Mouse (Mus musculus): ENCODE data around the gene Etv4. TPM values are rescaled to one million over a fixed set of nuclear protein-coding genes. Genes with fewer than 3 reads are reported as not detected.

Etv4 gene
- polyA plus RNA-seq, 1 experiment from 2014 or later = 3.3 TPM

DNA sequence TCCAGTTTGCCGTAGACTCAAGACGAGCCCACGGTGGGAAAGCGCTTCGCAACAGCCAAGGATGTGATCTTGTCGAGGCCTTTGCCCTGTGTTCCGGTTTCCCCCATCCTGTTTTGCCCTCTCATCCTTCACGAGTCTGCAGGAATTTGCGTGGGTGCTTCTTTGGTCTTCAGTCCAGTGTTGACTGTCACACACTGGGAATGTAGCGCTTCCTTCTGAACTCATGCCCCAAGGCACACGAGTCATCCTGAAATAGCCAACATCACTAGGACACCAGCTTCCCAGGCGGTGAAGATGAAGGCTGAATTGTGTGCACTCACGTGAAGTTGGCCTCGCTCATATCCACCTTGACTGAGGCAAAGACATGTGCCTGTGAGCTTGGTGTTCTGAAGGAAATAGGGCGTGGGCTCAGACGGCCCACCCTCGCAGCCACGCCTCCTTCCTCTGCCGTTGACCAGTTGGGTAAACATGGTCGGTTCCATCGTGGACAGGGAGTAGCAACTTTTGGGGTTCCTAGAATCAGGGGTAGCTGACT, 65.1 kb downstream of the Etv4 start:
- H3K4me3 ChIP-seq (ENCODE audit: low read length) = no peak overlapping the region
- no peaks in the 10 kb centered on the region for H3K9me3 ChIP-seq (replicated peaks; ENCODE audit: control insufficient read depth, low read length)
- H3K27ac ChIP-seq (ENCODE audit: low read length) = no peak overlapping the region
- H3K36me3 ChIP-seq (ENCODE audit: control insufficient read depth, insufficient read depth) = no peaks in the 10 kb centered on the region
- no peaks in the 10 kb centered on the region for H3K27me3 ChIP-seq (ENCODE audit: control insufficient read depth, insufficient read depth, low read length)
- H3K4me2 ChIP-seq (ENCODE audit: low read depth, low read length) = no peak overlapping the region
- WGBS = 74% methylated on average over 21 of the region's 21 CpGs
- 0 out of 2 replicates have a peak, but pooled peaks cover 2% of the 10 kb centered on the region for H3K4me1 ChIP-seq (ENCODE audit: control insufficient read depth, insufficient read depth, low read length)
- H3K9ac ChIP-seq (ENCODE audit: low read length) = no peak overlapping the region
- ATAC-seq (replicated peaks; ENCODE audit: extremely low read depth, insufficient read depth, low FRiP score) = no peak

Other genes starting within 250 kb of the Etv4 start
- gene Brca1, start 233.4 kb downstream of the Etv4 start, polyA plus RNA-seq (2015; fragmentation: Nextera tagmentation; extraction: Ambion mirVana) = 5.8 and 7.1 TPM in 2 replicates
- gene Nbr1, start 233.2 kb downstream of the Etv4 start, polyA plus RNA-seq (2015; fragmentation: Nextera tagmentation; extraction: Ambion mirVana) = 65.4 and 65.5 TPM in 2 replicates
- gene Tmem106a, start 203.1 kb downstream of the Etv4 start, polyA plus RNA-seq (2015; fragmentation: Nextera tagmentation; extraction: Ambion mirVana) = 3.5 and 4.3 TPM in 2 replicates
- not detected in 2 replicates for gene Gm11634, start 186.1 kb downstream of the Etv4 start, polyA plus RNA-seq (2015; fragmentation: Nextera tagmentation; extraction: Ambion mirVana)
- gene Rdm1, start 158.2 kb downstream of the Etv4 start, polyA plus RNA-seq (2015; fragmentation: Nextera tagmentation; extraction: Ambion mirVana) = 48.5 and 53.1 TPM in 2 replicates
- 6.4 and 7.8 TPM in 2 replicates for gene Arl4d, start 119.8 kb downstream of the Etv4 start, polyA plus RNA-seq (2015; fragmentation: Nextera tagmentation; extraction: Ambion mirVana)
- gene Dhx8, start 52.5 kb downstream of the Etv4 start, polyA plus RNA-seq (2015; fragmentation: Nextera tagmentation; extraction: Ambion mirVana) = 19.4 and 19.5 TPM in 2 replicates
- 14.9 and 15.0 TPM in 2 replicates for gene Meox1, start 109.0 kb upstream of the Etv4 start, polyA plus RNA-seq (2015; fragmentation: Nextera tagmentation; extraction: Ambion mirVana)
- 2.3 and 2.4 TPM in 2 replicates for gene Sost, start 181.6 kb upstream of the Etv4 start, polyA plus RNA-seq (2015; fragmentation: Nextera tagmentation; extraction: Ambion mirVana)
- gene Cfap97d1, start 198.9 kb upstream of the Etv4 start, polyA plus RNA-seq (2015; fragmentation: Nextera tagmentation; extraction: Ambion mirVana) = not detected in 2 replicates
- gene Dusp3, start 201.6 kb upstream of the Etv4 start, polyA plus RNA-seq (2015; fragmentation: Nextera tagmentation; extraction: Ambion mirVana) = 57.3 and 58.8 TPM in 2 replicates
- gene Mpp3, start 243.1 kb upstream of the Etv4 start, polyA plus RNA-seq (2015; fragmentation: Nextera tagmentation; extraction: Ambion mirVana) = 4.2 and 4.9 TPM in 2 replicates

All from heart, embryonic 16.5 days (tissue).